Mouse (Mus musculus) bone marrow, adult 2 months (tissue): Measurements from ENCODE around the gene Lrrc49.

Experiments
- CTCF ChIP-seq: fragments of 200-500 bp; IDR thresholded peaks from 2 replicates; pipeline ENCODE4 v1.5.1; 2011; ENCODE audit warnings: low read length, control low read depth; ENCODE audit not compliant: control insufficient read depth, insufficient read depth
- POLR2A ChIP-seq: fragments of 200-500 bp; IDR thresholded peaks from 2 replicates; pipeline ENCODE4 v1.6.1; 2011; ENCODE audit warnings: low read depth, mild to moderate bottlenecking, control low read depth, low read length, borderline replicate concordance; ENCODE audit not compliant: control insufficient read depth

GRCm38 (mm10) chr9:60734321-60734720, 46.4 kb upstream of the Lrrc49 start:
- TF ChIP-seq CTCF: no peak
- no peak for TF ChIP-seq POLR2A
